Mouse (Mus musculus): ENCODE data around the gene Csnk1e. TPM values are rescaled to one million over a fixed set of nuclear protein-coding genes. Genes with fewer than 3 reads are reported as not detected.

Gene Csnk1e
- total and polyA plus RNA-seq, 3 experiments = 10.4 to 46.7 (median 16.8) TPM

GRCm38 (mm10) chr15:79435191-79435671 lies 20.1 kb downstream of the Csnk1e start:
- no peak for TF ChIP-seq RAD21 (IDR thresholded peaks at IDR 0.05; ENCODE audit: low read depth, low read length)
- no peak for TF ChIP-seq IRF4 (IDR thresholded peaks at IDR 0.05; ENCODE audit: low read depth, low read length)
- TF ChIP-seq MAX (IDR thresholded peaks at IDR 0.05; ENCODE audit: low read length) = no peak
- no peak for TF ChIP-seq NELFE (IDR thresholded peaks at IDR 0.05; ENCODE audit: low read depth, low read length)
- no peak for TF ChIP-seq MEF2A (IDR thresholded peaks at IDR 0.05; ENCODE audit: borderline replicate concordance, low read depth, low read length)
- TF ChIP-seq SMC3 (IDR thresholded peaks at IDR 0.05; ENCODE audit: low read depth, low read length) = no peak
- Histone ChIP-seq H3K4me3 (replicated peaks in 1 of 3; ENCODE audit: low read depth in 2 of 3, low read length in 2 of 3, poor library complexity in 1 of 3) (no peak overlapping the region), H3K36me3 (replicated peaks in 1 of 2; ENCODE audit: control insufficient read depth in 1 of 2, insufficient read depth in 1 of 2, low read length in 1 of 2) (peaks cover 16 to 70% of the 10 kb centered on the region in 2 experiments), H3K4me2 (ENCODE audit: insufficient read depth, low read depth, poor library complexity, severe bottlenecking) (no peak overlapping the region), H3K9me3 (replicated peaks; ENCODE audit: low read length) (peaks cover 4% of the 10 kb centered on the region), H3K27ac (ENCODE audit: insufficient read depth, low read depth) (no peak overlapping the region), H3K9ac (ENCODE audit: insufficient read depth, low read depth) (no peak overlapping the region), H3K4me1 (ENCODE audit: control insufficient read depth in 1 of 2, insufficient read depth in 2 of 2) (no peaks in the 10 kb centered on the region; a peak in 1 of 4 replicates), H3K79me2 (replicated peaks; ENCODE audit: control insufficient read depth, extremely low read depth, insufficient read depth, poor library complexity, severe bottlenecking) (no peaks in the 10 kb centered on the region), H3K27me3 (replicated peaks) (peaks cover 5% of the 10 kb centered on the region)
- in situ Hi-C loops (cut with MboI; ENCODE audit: low pct_ligation_motif_present, low pct_unique_long_range_greater_than_20kb, low sequenced_read_pairs) = no loop called here
- dilution Hi-C loops (cut with MboI; ENCODE audit: extremely low pct_ligation_motif_present, extremely low pct_unique_long_range_greater_than_20kb, low sequenced_read_pairs) = no loop called here
- DNase-seq (ENCODE audit: extremely low read depth) = no peak

- Histone ChIP-seq H3K4me3 (replicated peaks in 1 of 3; ENCODE audit: low read depth in 2 of 3, low read length in 2 of 3, poor library complexity in 1 of 3) (no peak overlapping the region), H3K4me2 (ENCODE audit: insufficient read depth, low read depth, poor library complexity, severe bottlenecking) (no peak overlapping the region), H3K4me1 (ENCODE audit: control insufficient read depth in 1 of 2, insufficient read depth in 2 of 2) (peaks cover 0 to 4% of the 10 kb centered on the region in 2 experiments; a peak in 2 of 4 replicates), H3K9me3 (replicated peaks; ENCODE audit: low read length) (peaks cover 4% of the 10 kb centered on the region), H3K36me3 (replicated peaks in 1 of 2; ENCODE audit: control insufficient read depth in 1 of 2, insufficient read depth in 1 of 2, low read length in 1 of 2) (peaks cover 21 to 79% of the 10 kb centered on the region in 2 experiments), H3K27ac (ENCODE audit: insufficient read depth, low read depth) (no peak overlapping the region), H3K9ac (ENCODE audit: insufficient read depth, low read depth) (no peak overlapping the region), H3K27me3 (replicated peaks) (peaks cover 2% of the 10 kb centered on the region), H3K79me2 (replicated peaks; ENCODE audit: control insufficient read depth, extremely low read depth, insufficient read depth, poor library complexity, severe bottlenecking) (no peaks in the 10 kb centered on the region)
- TF ChIP-seq SIN3A (IDR thresholded peaks at IDR 0.05; ENCODE audit: low read length) = no peak
- no peak for TF ChIP-seq USF1 (IDR thresholded peaks at IDR 0.05; ENCODE audit: low read depth, low read length)
- no peak for TF ChIP-seq PAX5 (IDR thresholded peaks at IDR 0.05; ENCODE audit: low read length)
- TF ChIP-seq RCOR1 (conservative IDR thresholded peaks at IDR 0.05; ENCODE audit: low read depth, low read length) = no peak
- TF ChIP-seq MAX (IDR thresholded peaks at IDR 0.05; ENCODE audit: low read length) = no peak
- no peak for TF ChIP-seq SMC3 (IDR thresholded peaks at IDR 0.05; ENCODE audit: low read depth, low read length)
- in situ Hi-C loops (cut with MboI; ENCODE audit: low pct_ligation_motif_present, low pct_unique_long_range_greater_than_20kb, low sequenced_read_pairs) (no loop called here), dilution Hi-C loops (cut with MboI; ENCODE audit: extremely low pct_ligation_motif_present, extremely low pct_unique_long_range_greater_than_20kb, low sequenced_read_pairs) (no loop called here)
- DNase-seq (ENCODE audit: extremely low read depth) = no peak
Observed at GRCm38 (mm10) chr15:79432892-79433291, 22.5 kb downstream of the Csnk1e start.

GRCm38 (mm10) chr15:79432328-79432727 lies 23.0 kb downstream of the Csnk1e start:
- Histone ChIP-seq H3K27me3 (replicated peaks) (peaks cover 2% of the 10 kb centered on the region), H3K4me2 (ENCODE audit: insufficient read depth, low read depth, poor library complexity, severe bottlenecking) (no peak overlapping the region), H3K79me2 (replicated peaks; ENCODE audit: control insufficient read depth, extremely low read depth, insufficient read depth, poor library complexity, severe bottlenecking) (no peaks in the 10 kb centered on the region), H3K36me3 (replicated peaks in 1 of 2; ENCODE audit: control insufficient read depth in 1 of 2, insufficient read depth in 1 of 2, low read length in 1 of 2) (peaks cover 21 to 78% of the 10 kb centered on the region in 2 experiments), H3K4me3 (replicated peaks in 1 of 3; ENCODE audit: low read depth in 2 of 3, low read length in 2 of 3, poor library complexity in 1 of 3) (no peak overlapping the region), H3K9ac (ENCODE audit: insufficient read depth, low read depth) (no peak overlapping the region), H3K27ac (ENCODE audit: insufficient read depth, low read depth) (no peak overlapping the region), H3K9me3 (replicated peaks; ENCODE audit: low read length) (peaks cover 4% of the 10 kb centered on the region), H3K4me1 (ENCODE audit: control insufficient read depth in 1 of 2, insufficient read depth in 2 of 2) (peaks cover 0 to 4% of the 10 kb centered on the region in 2 experiments; a peak in 2 of 4 replicates)
- TF ChIP-seq USF1 (IDR thresholded peaks at IDR 0.05; ENCODE audit: low read depth, low read length) (no peak), EP300 (IDR thresholded peaks at IDR 0.05; ENCODE audit: low read length) (no peak), IRF4 (IDR thresholded peaks at IDR 0.05; ENCODE audit: low read depth, low read length) (no peak), POLR2AphosphoS2 (IDR thresholded peaks at IDR 0.05; ENCODE audit: low read depth, low read length) (no peak), KAT2A (IDR thresholded peaks at IDR 0.05; ENCODE audit: insufficient replicate concordance, low read length) (no peak), SIN3A (IDR thresholded peaks at IDR 0.05; ENCODE audit: low read length) (no peak), NRF1 (IDR thresholded peaks at IDR 0.05; ENCODE audit: low read depth, low read length) (no peak), ZKSCAN1 (IDR thresholded peaks at IDR 0.05; ENCODE audit: borderline replicate concordance, low read depth, low read length) (no peak), NELFE (IDR thresholded peaks at IDR 0.05; ENCODE audit: low read depth, low read length) (no peak), TCF12 (IDR thresholded peaks at IDR 0.05; ENCODE audit: low read depth, low read length) (no peak), UBTF (IDR thresholded peaks at IDR 0.05; ENCODE audit: low read depth, low read length) (no peak), HCFC1 (IDR thresholded peaks at IDR 0.05; ENCODE audit: low read depth, low read length) (no peak), MAFK (IDR thresholded peaks at IDR 0.05; ENCODE audit: insufficient replicate concordance, low read length) (no peak)
- no peak for DNase-seq (ENCODE audit: extremely low read depth)
- in situ Hi-C loops (cut with MboI; ENCODE audit: low pct_ligation_motif_present, low pct_unique_long_range_greater_than_20kb, low sequenced_read_pairs) = no loop called here
- dilution Hi-C loops (cut with MboI; ENCODE audit: extremely low pct_ligation_motif_present, extremely low pct_unique_long_range_greater_than_20kb, low sequenced_read_pairs) = no loop called here
